Mouse (Mus musculus) heart, postnatal 0 days (tissue): ENCODE results near the gene Fbxw11. TPM values are rescaled to one million over a fixed set of nuclear protein-coding genes. Genes with fewer than 3 reads are reported as not detected.
"Not testable (repeated sequence)": the region's sequence is repeated elsewhere in the genome, so short reads cannot be mapped to it uniquely, and the experiment has no call there.

Source experiments
- ATAC-seq: fragments of 200-750 bp; cut with Nextera tagmentation; 2 replicates; pipeline ENCODE4 v1.8.0; 2017; ENCODE audit warnings: low read depth, moderate number of reproducible peaks, moderate library complexity; ENCODE audit not compliant: insufficient read depth
- DNase-seq: peaks from one replicate; pipeline ENCODE4 v3.0.0-alpha.2; 2016; ENCODE audit warnings: low spot score
- H3K27ac ChIP-seq: fragments of 300-500 bp; sonication (generic); 2 replicates; pipeline ENCODE4 v1.5.1; 2014; ENCODE audit warnings: low read depth, mild to moderate bottlenecking
- H3K27me3 ChIP-seq: fragments of 300-500 bp; sonication (generic); 2 replicates; pipeline ENCODE4 v1.6.1; 2014; ENCODE audit warnings: low read length, mixed read lengths; ENCODE audit not compliant: control insufficient read depth, insufficient read depth
- H3K36me3 ChIP-seq: fragments of 300-500 bp; sonication (generic); replicated peaks from 2 replicates; pipeline ENCODE4 v1.6.1; 2014; ENCODE audit warnings: low read length, mixed read lengths; ENCODE audit not compliant: control insufficient read depth, insufficient read depth
- H3K4me1 ChIP-seq: fragments of 300-500 bp; sonication (generic); 2 replicates; pipeline ENCODE4 v1.6.1; 2014; ENCODE audit warnings: antibody characterized with exemption; ENCODE audit not compliant: control insufficient read depth, insufficient read depth
- H3K4me2 ChIP-seq: fragments of 300-500 bp; sonication (generic); 2 replicates; pipeline ENCODE4 v1.6.1; 2014; ENCODE audit warnings: low read depth, mild to moderate bottlenecking, low read length, moderate library complexity
- H3K4me3 ChIP-seq: fragments of 300-500 bp; sonication (generic); 2 replicates; pipeline ENCODE4 v1.5.1; 2014; ENCODE audit warnings: low read depth, low read length
- H3K9ac ChIP-seq: fragments of 300-500 bp; sonication (generic); replicated peaks from 2 replicates; pipeline ENCODE4 v1.6.1; 2014; ENCODE audit warnings: low read depth, low read length, mixed read lengths
- H3K9me3 ChIP-seq: fragments of 300-500 bp; sonication (generic); replicated peaks from 2 replicates; pipeline ENCODE4 v1.6.1; 2016; ENCODE audit warnings: low read length; ENCODE audit not compliant: control insufficient read depth
- CTCF ChIP-seq: IDR thresholded peaks from 2 replicates; pipeline ENCODE4 v1.5.1; 2016; ENCODE audit warnings: antibody characterized with exemption, control low read depth, low read depth
- EP300 ChIP-seq: IDR thresholded peaks from 2 replicates; pipeline ENCODE4 v1.6.1; 2016; ENCODE audit warnings: antibody characterized with exemption, low read depth
- WGBS: fragments of 180-500 bp; shearing (Covaris S2); extraction: QIAGEN DNeasy Blood & Tissue Kit; methylation state at CpG from one replicate; pipeline ENCODE4 v1.1.7; 2014; 5-methylcytosine and 5-hydroxymethylcytosine counted together
- polyA plus RNA-seq: library from polyadenylated mRNA; unstranded; fragments of >200 nt; fragmentation: Nextera tagmentation; extraction: Ambion mirVana; gene quantifications from 2 replicates; pipeline ENCODE4 v1.2.1, GENCODE M21; 2015
- total RNA-seq: library from RNA; depleted of rRNA; stranded (reverse); fragments of >200 nt; gene quantifications from 2 replicates; pipeline ENCODE4 v1.2.3, GENCODE M21; 2014; ENCODE audit warnings: low replicate concordance

Gene Fbxw11
- total and polyA plus RNA-seq, 2 experiments from 2014 or later, result 45.9 to 58.3 TPM

- DNase-seq (no peak), ATAC-seq (no peak)
- Histone ChIP-seq H3K4me2 (no peak overlapping the region), H3K27me3 (no peaks in the 10 kb centered on the region), H3K36me3 (peaks cover 4% of the 10 kb centered on the region), H3K4me3 (no peak overlapping the region), H3K4me1 (no peaks in the 10 kb centered on the region), H3K9ac (no peak overlapping the region), H3K27ac (no peak overlapping the region), H3K9me3 (no peaks in the 10 kb centered on the region)
- 81% methylated on average over 6 of the region's 6 CpGs for WGBS
- TF ChIP-seq CTCF (no peak), EP300 (no peak)
These were observed 30.2 kb upstream of the Fbxw11 start for GRCm38 (mm10) chr11:32612304-32612703.

DNA sequence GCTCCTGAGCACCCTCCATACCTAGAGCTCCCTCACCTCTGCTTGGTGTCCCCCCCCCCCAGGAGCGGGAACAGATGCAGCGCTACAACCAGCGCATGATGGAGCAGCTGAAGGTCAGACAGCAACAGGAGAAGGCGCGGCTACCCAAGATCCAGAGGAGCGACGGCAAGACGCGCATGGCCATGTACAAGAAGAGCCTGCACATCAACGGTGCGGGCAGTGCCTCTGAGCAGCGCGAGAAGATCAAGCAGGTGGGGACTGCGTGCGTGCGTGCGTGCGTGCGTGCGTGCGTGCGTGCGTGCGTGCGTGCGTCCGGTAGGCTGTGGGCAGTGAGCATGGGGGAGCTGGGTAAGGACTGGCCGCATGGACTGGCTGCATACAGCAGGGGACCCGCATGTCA, 28.1 kb upstream of the Fbxw11 start:
- Histone ChIP-seq H3K9me3 (no peaks in the 10 kb centered on the region), H3K4me3 (no peak overlapping the region), H3K4me2 (no peak overlapping the region), H3K27me3 (no peaks in the 10 kb centered on the region), H3K9ac (no peak overlapping the region), H3K36me3 (peaks cover 4% of the 10 kb centered on the region), H3K27ac (no peak overlapping the region), H3K4me1 (peaks cover 7% of the 10 kb centered on the region)
- ATAC-seq (no peak), DNase-seq (no peak)
- 96% methylated on average over 29 of the region's 29 CpGs for WGBS
- TF ChIP-seq CTCF (no peak), EP300 (no peak)

GRCm38 (mm10) chr11:32615561-32615960, 27.0 kb upstream of the Fbxw11 start:
- TF ChIP-seq CTCF (no peak), EP300 (no peak)
- Histone ChIP-seq H3K27me3 (no peaks in the 10 kb centered on the region), H3K4me2 (no peak overlapping the region), H3K9me3 (no peaks in the 10 kb centered on the region), H3K27ac (no peak overlapping the region), H3K4me1 (peaks cover 14% of the 10 kb centered on the region), H3K4me3 (no peak overlapping the region), H3K9ac (no peak overlapping the region), H3K36me3 (peaks cover 7% of the 10 kb centered on the region; the same call in 1 of the 2 replicates)
- ATAC-seq (no peak), DNase-seq (no peak)
- WGBS, result 33% methylated on average over 11 of the region's 11 CpGs

DNA sequence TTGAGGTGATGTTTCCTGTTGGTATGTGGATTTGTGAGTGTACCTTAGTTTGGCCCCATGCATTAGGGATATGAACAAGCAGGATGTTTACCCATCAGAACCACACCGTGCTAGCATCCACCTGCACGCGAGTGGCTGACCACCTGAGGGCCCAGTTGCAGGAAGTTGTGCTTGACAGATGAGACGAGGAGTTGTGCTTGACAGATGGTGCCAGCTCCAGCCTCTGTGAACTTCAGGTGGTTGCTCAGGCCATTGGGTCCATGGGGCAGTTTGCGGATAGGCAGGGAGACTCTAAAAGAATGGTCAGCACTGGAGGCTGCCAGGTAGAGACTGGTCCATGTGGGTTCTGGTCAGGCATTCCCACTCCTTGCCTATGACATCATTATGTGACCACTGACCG, 26.4 kb upstream of the Fbxw11 start:
- Histone ChIP-seq H3K9ac (no peak overlapping the region), H3K27ac (no peak overlapping the region), H3K27me3 (no peaks in the 10 kb centered on the region), H3K36me3 (peaks cover 7% of the 10 kb centered on the region; the same call in 1 of the 2 replicates), H3K4me2 (no peak overlapping the region), H3K4me1 (peaks cover 14% of the 10 kb centered on the region), H3K9me3 (no peaks in the 10 kb centered on the region), H3K4me3 (no peak overlapping the region)
- no peak for DNase-seq
- 80% methylated on average over 6 of the region's 6 CpGs for WGBS
- TF ChIP-seq CTCF, result no peak
- no peak for TF ChIP-seq EP300
- no peak for ATAC-seq

GRCm38 (mm10) chr11:32618036-32618435, 24.5 kb upstream of the Fbxw11 start:
- WGBS, result 77% methylated on average over 1 of the region's 1 CpGs
- Histone ChIP-seq H3K9me3 (no peaks in the 10 kb centered on the region), H3K27ac (no peak overlapping the region), H3K36me3 (peaks cover 7% of the 10 kb centered on the region; the same call in 1 of the 2 replicates), H3K4me3 (no peak overlapping the region), H3K4me2 (no peak overlapping the region), H3K4me1 (peaks cover 14% of the 10 kb centered on the region), H3K9ac (no peak overlapping the region), H3K27me3 (no peaks in the 10 kb centered on the region)
- ATAC-seq (no peak), DNase-seq (no peak)
- no peak for TF ChIP-seq EP300
- TF ChIP-seq CTCF, result no peak

GRCm38 (mm10) chr11:32618641-32619040, 23.9 kb upstream of the Fbxw11 start:
- H3K4me3 ChIP-seq, ATAC-seq, H3K36me3 ChIP-seq, H3K27me3 ChIP-seq, H3K9me3 ChIP-seq, H3K4me2 ChIP-seq, H3K9ac ChIP-seq, DNase-seq: not testable (repeated sequence)
- 86% methylated on average over 5 of the region's 5 CpGs for WGBS
- H3K27ac ChIP-seq, result peak overlapping the region; percentile 90
- peak; percentile 29 for TF ChIP-seq CTCF
- peaks cover 14% of the 10 kb centered on the region for H3K4me1 ChIP-seq
